Mouse (Mus musculus) adipocyte (in vitro differentiated cells): ENCODE measurements at regions not wholly inside any gene's neighbourhood (a gene's known extent, or its start where the extent isn't known, plus 50 kb on each side); places are given as distances from the start of the nearest gene placed in this dataset.

Source experiments
- DNase-seq: peaks from one replicate; pipeline ENCODE4 v3.0.0-alpha.2; 2016; ENCODE audit warnings: low spot score

DNA sequence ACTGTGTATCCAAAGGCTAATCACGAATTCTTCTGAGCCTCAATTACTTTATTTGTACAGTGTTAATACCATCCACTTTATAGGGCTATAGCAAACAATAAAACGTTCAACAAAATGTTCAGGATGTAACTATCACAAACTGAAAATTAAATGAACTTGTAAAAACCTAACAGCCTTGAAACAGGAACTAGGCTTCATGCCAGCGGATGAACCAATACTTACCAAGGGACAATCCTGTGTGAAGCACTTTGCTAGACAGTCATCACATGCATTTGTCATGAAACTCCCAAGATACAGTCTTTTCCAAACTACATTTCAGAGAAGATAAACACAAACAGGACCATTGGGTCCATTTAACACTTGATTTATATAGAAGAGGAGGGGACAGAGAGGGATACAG lies 228.9 kb upstream of the Gm12728 start:
- DNase-seq, result peak; percentile 65

DNA sequence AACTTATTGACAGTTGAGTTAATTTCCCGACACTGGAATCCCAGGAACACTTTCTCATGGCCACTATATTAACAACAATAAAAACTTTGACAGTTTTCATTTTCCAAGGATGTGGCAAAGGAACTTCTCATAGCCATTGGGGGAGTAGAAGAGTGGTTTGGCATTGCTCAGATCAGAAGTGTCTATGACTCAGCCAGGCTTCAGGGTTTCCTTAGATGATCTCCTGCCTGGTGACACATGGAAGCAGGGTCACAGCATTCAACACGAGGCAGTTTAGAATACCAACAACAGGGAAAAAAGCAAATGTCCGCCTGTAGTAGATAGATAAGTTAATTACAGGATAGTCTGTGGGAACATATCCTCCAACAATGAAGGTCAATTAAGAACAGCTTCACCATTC lies 228.1 kb upstream of the Gm12728 start:
- no peak for DNase-seq

DNA sequence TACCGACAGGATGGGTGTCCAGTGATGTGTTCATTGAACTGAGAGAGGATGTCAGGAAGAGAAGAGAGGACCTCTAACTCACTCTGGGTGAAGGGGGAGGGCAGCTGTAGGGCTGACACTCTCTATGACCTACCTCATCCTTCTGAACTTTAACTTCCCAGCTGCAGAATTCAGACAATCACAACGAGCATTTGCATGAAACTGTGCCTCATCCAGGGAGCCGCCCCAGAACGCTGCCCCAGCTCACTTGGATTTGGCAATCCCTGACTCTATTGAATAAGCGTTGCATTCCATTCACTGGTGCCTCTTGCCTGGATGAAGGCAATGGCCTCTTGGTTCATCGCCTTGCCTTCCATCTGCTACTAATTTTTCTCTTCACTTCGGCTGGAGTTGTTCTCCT lies 223.9 kb upstream of the Gm12728 start:
- no peak for DNase-seq

DNA sequence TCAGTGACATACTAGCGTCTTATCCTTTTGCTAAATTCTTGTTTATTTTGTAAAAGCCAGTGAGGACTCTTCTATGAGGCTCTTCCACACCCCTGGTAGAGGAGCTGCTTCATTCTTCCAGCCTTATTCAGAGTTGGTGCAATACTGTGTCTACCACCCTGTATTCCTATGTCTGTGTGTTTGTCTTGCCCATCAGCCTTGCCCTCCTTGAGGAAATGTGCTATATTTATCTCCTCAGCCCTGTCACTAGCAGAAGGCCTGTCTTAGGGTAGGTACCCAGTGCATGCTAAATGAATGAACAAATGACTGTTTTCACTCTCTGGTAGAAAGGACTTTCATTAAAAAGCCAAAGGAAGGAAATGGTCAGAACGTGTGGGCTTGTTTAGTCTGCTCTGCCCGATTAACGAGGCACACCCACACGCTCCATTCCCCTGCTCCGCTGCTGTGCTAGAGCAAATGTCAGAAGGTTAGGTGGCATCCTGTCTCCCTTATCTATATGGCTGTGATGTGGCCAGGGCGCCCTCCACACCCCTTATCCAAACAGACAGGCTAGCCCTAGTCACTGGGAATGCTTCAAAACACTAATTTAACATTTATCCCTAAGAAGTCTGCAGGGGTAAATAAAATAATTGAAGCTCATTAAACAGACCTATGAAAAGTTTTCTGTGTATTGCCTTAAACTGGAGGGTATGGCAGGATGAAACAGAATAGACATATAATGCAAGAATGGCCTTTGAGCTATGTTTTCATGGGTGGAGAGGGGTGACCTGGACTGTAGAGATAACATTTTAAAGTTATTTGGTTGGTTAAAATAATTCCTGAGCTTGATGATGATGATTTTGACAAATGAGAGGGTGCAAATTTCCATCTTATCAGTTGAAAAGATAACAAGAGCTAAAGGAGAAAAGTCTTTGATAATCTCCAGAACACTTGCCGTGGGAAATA lies 222.9 kb upstream of the Gm12728 start:
- DNase-seq, result no peak

DNA sequence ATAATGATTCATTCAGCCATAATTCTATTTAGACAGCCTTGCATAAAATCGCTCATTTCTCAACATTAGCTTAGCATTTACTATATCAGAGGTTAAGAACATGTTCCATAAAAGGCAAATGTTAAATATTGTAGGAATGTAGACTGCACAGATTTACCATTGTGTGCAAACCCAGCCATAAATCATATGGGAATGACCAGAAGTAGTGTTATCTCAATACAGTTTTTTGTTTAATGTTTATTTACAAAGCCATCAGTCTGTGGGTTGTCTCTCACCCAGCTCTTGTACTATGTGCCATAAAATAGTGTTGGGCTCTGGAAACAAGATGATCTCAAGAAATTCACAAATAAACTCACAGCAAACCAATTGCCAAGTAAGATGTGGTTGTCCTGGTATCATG lies 220.0 kb upstream of the Gm12728 start:
- no peak for DNase-seq

DNA sequence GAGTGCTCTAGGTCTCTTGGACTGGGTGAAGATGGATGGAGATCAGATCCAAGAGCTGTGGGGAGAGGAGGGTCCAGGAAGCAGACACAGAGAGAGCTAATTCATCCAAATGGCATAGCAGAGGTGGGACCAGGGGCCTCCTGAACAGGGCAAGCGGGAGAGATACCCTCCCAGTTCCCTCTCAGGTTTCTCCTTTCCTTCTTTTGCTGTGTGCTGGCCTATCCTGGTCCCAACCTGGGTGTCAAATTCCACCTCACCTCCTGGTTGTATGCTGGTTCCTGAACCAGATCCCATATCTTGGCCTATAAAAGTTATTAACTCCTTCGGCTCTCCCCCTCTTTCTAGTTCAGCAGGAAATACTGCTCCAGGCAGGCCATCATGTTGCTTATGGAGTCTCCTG lies 214.1 kb upstream of the Gm12728 start:
- DNase-seq, result no peak

DNA sequence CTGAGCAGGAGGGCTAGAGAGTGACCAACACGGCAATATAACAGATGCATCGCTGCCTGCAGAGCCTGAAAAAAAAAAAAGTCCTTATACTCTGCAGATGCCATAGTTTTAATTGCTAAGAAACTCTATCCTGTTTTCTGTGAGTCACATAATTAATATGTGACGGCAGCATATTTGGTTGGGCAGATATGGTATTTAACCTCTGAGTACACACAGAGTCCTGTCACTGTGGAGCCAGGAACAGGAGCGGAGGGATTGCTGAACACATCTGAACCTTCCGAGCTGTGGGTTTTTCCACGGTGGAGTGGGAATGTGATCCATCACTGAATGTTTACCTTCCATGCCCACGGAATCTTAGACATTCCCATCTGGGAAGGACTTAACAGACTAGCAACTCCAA lies 208.7 kb upstream of the Gm12728 start:
- DNase-seq, result no peak

DNA sequence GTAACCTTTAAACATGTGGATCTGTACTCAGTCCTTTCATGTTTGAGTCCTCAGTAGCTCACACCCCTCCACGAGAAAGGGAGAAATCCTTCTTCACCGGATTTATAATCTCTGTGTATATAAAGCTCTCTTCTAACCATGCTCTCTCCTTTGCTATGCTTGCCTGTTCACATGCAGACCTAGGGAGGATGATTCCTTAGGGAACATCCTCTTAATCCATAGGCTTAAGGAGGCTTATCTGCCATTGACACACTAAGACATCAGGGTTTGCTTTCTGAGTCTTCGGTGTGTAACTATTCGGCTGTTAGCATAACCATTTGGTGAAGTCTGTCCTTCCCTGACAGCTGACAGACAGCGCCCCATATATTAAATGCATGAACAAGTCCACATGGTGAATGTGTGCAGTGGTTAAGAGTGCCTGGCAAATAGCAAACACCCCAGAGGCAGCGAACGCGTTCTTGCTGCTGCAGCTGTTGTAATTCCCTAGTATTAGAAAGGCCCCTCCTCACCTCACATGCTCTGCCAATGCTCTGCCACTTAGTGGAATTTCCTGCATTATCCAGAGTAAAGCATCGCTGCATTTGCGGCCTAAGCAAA lies 205.2 kb upstream of the Gm12728 start:
- no peak for DNase-seq

DNA sequence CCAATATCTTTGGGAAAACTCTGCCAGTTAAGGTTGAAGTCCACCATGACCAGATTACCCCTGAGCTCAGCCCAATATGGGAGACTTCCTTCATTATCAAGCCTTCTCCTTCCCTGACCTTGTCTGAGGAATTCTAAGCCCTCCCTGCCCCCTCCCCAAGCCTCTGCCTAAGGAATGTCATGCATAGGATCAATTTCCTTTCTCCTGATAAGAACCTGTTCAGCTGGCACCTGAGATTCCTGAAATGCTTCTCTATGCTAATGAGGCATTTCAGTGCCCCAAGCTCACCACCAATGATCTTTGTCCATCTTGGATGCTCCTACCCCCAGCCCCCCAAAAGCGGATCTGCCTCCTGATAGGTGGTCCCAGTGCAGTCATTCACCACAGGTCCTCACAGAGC lies 186.0 kb upstream of the Gm12728 start:
- DNase-seq, result no peak

DNA sequence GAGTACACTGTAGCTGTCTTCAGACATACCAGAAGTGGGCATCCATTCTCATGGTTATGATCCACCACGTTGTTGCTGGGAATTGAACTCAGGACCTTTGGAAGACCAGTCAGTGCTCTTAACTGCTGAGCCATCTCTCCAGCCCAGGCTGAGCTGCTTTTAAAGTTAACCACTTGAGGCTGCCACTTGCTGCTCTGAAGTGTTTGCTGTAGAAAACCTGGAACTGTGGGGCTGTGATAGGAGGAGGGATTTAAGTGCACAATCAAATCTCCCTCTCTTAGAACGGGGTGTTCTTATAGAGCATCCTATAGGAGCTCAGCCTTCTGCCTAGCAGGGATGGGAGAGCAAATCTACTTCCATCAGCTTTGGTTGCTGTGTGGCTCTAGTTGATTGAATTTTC lies 185.1 kb upstream of the Gm12728 start:
- DNase-seq, result no peak

DNA sequence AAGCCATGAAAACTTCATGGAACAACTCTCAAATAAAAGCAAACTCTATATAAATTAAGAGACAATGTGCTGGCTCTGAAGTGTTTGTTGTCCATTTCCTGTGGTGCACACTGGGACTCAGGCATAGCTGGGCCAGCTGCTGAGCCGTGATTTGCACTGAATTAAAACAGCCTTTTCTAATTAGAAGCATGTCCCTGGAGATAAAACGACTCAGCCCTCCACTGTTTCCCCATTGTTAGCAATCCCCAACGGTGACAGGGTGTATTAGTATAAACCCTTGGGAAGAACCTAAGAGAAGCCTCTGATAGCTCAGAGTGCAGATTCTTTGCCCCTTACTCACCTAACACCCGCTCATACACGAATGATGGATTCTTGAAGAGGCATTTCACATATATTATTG lies 182.9 kb upstream of the Gm12728 start:
- DNase-seq, result no peak

DNA sequence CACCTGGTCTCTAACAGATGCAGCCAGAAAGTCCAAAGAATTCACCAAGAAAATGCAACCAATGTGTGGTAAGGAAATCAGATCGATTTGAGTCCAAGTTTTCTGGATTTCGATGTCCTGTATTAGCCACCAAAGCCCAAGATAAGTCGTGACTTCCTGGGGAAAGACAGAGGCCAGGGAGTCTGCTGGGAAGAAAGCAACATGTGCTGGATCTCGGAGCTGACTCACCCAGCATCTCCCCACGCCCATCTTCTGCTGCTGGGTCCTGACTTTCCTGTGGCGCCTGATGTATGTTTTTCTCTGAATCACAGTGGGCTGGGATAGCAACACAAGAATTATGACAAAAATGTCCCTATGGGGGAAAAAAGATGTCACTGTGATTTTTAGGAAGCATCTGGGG lies 178.8 kb upstream of the Gm12728 start:
- DNase-seq, result no peak

DNA sequence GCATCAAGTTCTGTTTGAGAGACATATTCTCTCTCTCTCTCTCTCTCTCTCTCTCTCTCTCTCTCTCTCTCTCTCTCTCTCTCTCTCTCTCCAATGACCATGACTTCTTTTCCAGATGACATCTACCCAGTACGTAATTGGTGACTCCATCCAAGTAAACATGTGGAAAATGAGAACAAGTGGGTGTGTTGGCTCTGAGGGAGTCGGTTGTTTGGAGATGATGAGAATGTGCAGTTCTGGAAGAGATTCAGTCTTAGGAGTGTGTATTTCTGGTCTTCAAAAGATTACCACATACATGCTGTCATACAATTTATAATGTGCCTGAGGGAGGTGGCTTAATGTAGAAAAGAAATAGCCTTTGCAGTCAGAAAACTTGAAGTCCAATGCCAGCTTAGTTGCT lies 175.3 kb upstream of the Gm12728 start:
- no peak for DNase-seq

DNA sequence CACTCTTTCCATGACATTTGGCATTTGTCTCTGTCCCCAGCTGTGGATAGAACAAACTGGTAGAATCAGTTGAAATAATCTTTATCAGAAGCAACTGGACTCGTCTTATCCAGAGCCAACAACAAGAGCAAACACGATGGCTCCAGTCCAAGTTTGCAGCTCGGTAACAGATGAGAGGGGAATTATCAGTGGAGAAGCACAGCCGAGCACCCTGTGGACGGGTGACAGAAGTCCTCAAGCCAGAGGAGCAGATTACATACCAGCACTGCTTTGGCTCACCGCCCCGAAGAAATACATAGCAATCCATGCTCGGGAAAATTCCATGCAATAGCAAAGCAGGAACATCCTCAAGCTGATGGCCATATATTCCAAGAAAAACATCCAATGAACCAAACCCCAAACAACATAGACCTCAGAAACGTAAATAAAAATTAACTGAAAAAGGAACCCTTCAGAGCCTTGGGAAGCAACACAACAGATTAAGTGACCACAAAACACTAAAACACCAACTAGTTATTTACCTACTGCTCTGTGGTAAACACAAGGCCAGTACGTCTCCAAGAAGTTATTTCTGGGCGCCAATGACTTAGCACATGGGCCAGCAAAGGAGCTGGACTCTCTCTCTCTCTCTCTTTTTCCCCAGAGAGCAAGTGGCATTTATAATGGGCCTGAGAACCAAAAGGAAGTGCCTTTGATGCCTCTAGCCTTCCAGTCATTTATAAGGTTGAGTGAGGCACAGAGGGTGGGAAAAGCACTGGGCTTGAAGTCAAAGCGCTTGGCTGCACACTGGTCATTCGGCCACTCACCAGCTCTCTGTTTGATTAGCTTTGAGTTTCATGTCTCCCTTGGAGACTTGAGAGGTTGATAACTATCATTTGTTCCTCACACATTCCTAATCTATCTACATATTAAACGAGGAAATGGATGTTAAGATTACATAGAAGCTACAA lies 163.0 kb upstream of the Gm12728 start:
- peak; percentile 17 for DNase-seq

DNA sequence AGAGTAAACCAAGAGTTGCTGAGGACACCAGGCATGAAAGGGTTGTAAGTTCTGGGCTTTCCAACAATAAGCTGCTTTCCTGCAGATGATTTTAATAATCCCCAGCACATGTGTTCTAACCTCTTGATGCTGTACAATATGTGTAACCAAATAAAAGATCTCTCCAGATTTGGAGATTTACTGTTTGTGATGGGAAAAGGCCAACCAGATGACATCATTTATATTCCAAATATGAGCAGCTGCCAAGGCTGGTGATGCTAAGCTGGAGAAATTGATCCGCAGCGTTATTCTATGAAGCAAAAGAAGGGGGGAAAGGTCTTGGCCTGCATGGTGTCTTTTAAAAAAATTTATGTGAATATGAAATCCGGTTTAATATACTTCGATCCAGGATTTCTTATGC lies 160.1 kb upstream of the Gm12728 start:
- DNase-seq, result peak; percentile 48

DNA sequence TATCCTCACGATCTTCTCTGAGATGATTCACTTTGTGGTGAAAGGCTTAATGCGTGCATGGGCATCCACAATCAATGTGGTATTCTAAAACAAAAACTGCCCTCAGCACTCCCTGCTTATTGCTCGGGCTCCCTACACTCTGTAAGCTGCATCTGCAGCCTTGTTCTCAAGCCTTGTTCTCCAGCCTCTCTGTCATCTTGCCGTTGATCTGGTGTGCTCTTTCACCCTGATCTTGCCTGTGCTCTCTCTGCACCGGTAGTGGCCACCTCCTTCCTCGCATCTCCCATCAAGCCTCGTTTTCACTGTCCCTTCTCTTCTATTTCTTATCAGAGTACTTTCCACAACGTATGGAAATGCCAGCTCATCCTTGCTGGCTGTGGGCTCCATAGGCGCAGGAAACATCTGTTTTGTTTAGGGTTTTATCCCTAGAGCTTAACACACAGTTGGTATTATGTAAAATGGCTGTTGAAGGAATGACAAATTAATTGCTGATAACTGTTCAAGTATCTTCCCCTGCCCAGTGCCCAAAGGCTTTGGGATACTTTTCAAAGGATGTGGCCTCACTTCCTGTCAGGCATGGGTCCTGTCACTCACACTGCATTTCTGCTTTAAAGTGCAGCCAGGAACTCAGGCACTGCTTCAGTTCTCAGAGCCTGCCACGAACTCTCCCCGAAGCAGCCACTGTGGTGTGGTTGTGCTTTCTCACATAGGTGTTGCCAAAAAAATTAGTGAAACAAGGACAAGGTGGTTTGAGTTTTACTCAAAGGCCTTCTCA lies 158.9 kb upstream of the Gm12728 start:
- peak; percentile 15 for DNase-seq

DNA sequence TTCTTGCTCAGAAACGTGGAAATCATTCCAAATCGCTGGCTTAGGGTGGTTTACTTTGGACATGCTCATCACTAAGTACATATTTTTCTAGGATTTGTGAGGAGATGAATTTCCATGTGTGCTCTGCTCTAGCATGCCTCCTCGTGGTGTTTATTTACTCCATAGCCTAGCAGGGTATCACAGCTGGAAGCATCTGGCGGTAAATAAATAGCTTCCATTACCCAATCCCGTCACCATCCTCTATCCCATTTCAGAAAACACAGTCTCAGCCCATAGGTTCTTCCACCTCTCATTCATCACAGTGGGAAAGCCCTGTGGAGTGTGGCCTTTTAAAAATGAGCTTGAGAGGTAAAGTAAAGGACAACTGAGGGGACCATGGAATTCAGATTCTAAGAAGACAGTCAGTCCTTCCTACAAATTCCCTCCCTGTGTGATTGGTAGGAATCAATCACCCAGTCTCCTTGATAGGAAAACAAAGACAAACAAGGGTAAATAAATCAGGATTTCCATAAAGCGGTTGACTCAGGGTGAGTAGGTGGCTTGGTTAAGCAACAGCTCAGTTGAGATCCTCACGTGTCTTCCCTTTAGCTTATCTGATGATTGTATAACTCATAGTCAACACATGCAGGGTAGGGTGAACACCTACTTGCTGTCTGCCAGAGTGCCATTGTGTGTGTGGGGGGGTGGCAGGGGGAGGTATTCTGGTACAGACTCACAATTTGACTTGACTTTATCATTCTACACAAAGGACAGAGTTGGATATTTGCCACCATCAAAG lies 156.9 kb upstream of the Gm12728 start:
- no peak for DNase-seq

DNA sequence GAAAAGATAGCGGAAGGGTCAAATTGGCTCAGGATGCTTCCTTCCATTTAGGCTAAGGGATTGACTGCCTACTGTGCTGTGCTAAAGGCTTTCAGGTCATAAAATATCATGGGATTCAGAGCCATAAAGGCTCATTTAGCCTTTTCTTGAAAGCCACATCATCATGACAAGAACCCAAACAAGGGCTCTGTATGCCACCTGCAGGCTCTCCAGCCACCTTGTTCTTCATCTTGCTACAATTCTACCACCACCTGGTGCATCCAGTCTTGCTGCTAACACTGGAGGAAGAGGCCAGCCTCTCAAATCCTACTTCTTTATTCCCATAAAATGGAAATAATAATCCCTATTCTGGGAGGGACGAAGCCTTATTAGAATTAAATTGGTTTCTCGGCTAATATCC lies 155.9 kb upstream of the Gm12728 start:
- DNase-seq, result no peak

DNA sequence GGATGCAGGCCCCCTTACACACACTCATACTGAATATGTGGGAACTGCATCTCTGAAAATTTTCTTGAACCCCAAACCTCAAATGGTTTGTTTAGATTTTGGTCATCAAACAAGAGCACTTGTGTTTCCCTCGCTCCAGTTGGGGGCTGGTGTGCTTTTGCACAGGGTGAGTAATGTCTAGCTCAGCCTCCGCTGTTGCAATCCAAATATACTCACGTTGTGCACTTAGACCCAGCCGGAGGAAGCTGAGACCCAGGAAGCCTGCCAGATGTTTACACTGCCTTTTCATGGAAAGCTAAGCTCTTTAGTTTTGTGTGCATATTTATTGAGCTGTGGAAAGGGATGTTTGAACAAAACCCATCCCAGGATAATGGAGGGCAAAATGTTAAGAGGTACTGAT lies 148.9 kb upstream of the Gm12728 start:
- DNase-seq, result peak; percentile 89

DNA sequence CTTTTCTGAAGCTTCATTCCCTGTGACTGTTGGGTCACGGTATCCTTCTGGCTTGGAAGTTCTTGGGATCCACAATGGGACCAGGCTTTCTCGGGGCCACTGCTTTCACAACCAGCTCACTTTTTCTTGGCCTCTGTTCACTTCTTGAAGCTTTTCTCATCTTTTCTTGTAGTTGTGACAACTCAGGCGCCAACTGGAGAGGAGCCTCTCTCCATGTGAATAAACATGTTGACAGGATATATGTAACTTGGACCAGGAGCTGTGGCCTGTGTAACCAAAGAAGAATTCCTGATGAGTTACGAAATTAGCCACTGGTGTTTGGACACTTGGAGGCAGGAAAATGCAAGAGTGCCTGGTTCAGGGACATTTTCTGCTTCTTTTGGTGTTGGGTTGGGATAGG lies 148.1 kb upstream of the Gm12728 start:
- peak; percentile 88 for DNase-seq

DNA sequence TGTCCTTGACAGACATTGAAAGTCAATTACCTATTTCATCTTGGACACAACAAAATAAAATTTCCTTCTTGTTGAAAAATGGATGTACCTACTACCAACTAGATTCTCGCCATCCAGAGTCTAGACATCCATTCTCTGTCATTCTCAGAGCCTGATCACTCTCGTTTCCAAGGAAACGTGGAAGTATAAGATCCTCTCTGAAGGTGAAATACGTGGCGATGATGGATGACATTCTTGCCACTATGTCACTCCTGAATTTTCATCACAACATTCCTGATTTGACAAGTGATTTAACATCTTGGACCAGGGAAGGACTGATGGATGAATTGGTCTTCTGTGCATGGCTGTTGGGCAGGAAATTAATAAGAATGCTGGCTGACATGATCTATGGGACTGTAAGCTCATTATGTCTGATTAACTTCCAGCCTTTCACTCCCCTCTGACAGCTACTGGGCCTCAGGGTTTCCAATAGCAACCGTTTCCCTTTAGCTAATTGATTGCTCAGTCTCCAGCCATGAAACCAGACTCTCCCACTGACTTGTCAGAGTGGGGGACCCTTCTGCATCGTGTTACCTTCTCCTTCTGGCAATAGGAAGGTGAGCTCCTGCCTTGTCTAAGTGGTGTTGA lies 140.7 kb upstream of the Gm12728 start:
- DNase-seq, result no peak
